Mouse (Mus musculus): ENCODE results near the gene Otud4.
"Not testable (repeated sequence)": the region's sequence is repeated elsewhere in the genome, so short reads cannot be mapped to it uniquely, and the experiment has no call there.

GRCm38 (mm10) chr8:79685927-79686326 lies 46.5 kb downstream of the Otud4 start:
- TF ChIP-seq EP300, CTCF (IDR thresholded peaks at IDR 0.05): not testable (repeated sequence)
